Mouse (Mus musculus): ENCODE data around the gene Nipal3.

DNA sequence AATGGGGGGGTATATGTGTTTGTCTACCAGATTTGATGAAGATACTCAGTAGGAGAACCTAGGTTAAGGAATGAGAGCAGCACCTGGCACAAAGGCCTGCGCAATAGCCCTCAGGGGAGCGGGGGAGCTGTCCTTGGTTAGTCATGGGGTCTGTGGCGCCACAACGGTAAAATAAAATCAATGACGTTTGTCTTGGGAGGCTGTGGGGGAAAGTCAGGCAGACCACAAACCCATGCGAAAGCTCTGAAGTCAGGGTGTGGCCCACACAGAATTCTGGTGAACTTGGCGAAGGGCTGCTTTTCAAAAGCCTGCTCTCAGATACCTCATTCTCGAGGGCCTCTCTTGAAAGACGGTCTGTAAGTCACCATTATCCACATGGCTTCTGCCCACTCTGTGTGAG lies 25.6 kb upstream of the Nipal3 start:
- TF ChIP-seq EP300 (IDR thresholded peaks at IDR 0.05; ENCODE audit: insufficient read depth, low read depth, low read length) (no peak), CTCF (IDR thresholded peaks at IDR 0.05) (no peak)

Measured in heart, adult 2 months (tissue).